Mouse (Mus musculus) limb, embryonic 10.5 days (tissue): ENCODE measurements around the gene Defb26. TPM values are rescaled to one million over a fixed set of nuclear protein-coding genes. Genes with fewer than 3 reads are reported as not detected.

Experiments used
- DNase-seq: peaks from one replicate; pipeline ENCODE4 v3.0.0-alpha.2; 2017; ENCODE audit warnings: low spot score
- H3K27ac ChIP-seq: fragments of 300-500 bp; sonication (generic); 2 replicates; pipeline ENCODE4 v1.5.1; 2016; ENCODE audit warnings: mild to moderate bottlenecking
- H3K27me3 ChIP-seq: fragments of 300-500 bp; sonication (generic); 2 replicates; pipeline ENCODE4 v1.6.1; 2016; ENCODE audit warnings: low read depth, mild to moderate bottlenecking; ENCODE audit not compliant: poor library complexity, severe bottlenecking
- H3K36me3 ChIP-seq: fragments of 300-500 bp; sonication (generic); 2 replicates; pipeline ENCODE4 v1.6.1; 2016; ENCODE audit warnings: mild to moderate bottlenecking, moderate library complexity
- H3K4me1 ChIP-seq: fragments of 300-500 bp; sonication (generic); 2 replicates; pipeline ENCODE4 v1.6.1; 2016
- H3K4me3 ChIP-seq: fragments of 300-500 bp; sonication (generic); 2 replicates; pipeline ENCODE4 v1.5.1; 2016; ENCODE audit warnings: mild to moderate bottlenecking, moderate library complexity
- H3K9me3 ChIP-seq: fragments of 300-500 bp; sonication (generic); replicated peaks from 2 replicates; pipeline ENCODE4 v1.6.1; 2016; ENCODE audit warnings: mild to moderate bottlenecking
- WGBS: fragments of 180-500 bp; shearing (Covaris S2); methylation state at CpG from one replicate; pipeline ENCODE4 v1.1.7; 2016; 5-methylcytosine and 5-hydroxymethylcytosine counted together
- polyA plus RNA-seq: library from polyadenylated mRNA; unstranded; fragments of >200 nt; fragmentation: Nextera tagmentation; extraction: Ambion mirVana; gene quantifications from 2 replicates; pipeline ENCODE4 v1.2.1, GENCODE M21; 2016

Gene Defb26
- polyA plus RNA-seq = not detected in 2 replicates

- Histone ChIP-seq H3K4me3 (no peak within 1 kb of the TSS), H3K27me3 (no peaks in the 10 kb centered on the region), H3K27ac (no peak within 1 kb of the TSS), H3K36me3 (no peaks in the 10 kb centered on the region), H3K4me1 (no peaks in the 10 kb centered on the region), H3K9me3 (no peaks in the 10 kb centered on the region)
- 85% methylated on average over 1 of the region's 1 CpGs for WGBS
- DNase-seq = no peak
These were observed at the start of gene Defb26 for GRCm38 (mm10) chr2:152511592-152511991. Gene Defb26, minus strand, starts transcription at chr2:152511692.

- 92% methylated on average over 7 of the region's 7 CpGs for WGBS
- Histone ChIP-seq H3K4me1 (peaks cover 7% of the 10 kb centered on the region), H3K9me3 (no peaks in the 10 kb centered on the region), H3K27me3 (no peaks in the 10 kb centered on the region), H3K4me3 (no peak overlapping the region), H3K36me3 (no peaks in the 10 kb centered on the region), H3K27ac (no peak overlapping the region)
- DNase-seq = no peak
These were observed 45.2 kb upstream of the Defb26 start for GRCm38 (mm10) chr2:152556655-152557054.

- Histone ChIP-seq H3K4me3 (0 out of 2 replicates have a peak overlapping the region, but pooled peaks have one; percentile 8), H3K27me3 (no peaks in the 10 kb centered on the region), H3K9me3 (no peaks in the 10 kb centered on the region), H3K27ac (no peak overlapping the region), H3K4me1 (peaks cover 7% of the 10 kb centered on the region), H3K36me3 (no peaks in the 10 kb centered on the region)
- 14% methylated on average over 16 of the region's 16 CpGs for WGBS
- DNase-seq = peak; percentile 74
These were observed 42.4 kb upstream of the Defb26 start for GRCm38 (mm10) chr2:152553774-152554423.

- Histone ChIP-seq H3K27ac (no peak overlapping the region), H3K36me3 (no peaks in the 10 kb centered on the region), H3K27me3 (no peaks in the 10 kb centered on the region), H3K9me3 (no peaks in the 10 kb centered on the region), H3K4me1 (no peaks in the 10 kb centered on the region), H3K4me3 (no peak overlapping the region)
- WGBS = 84% methylated on average over 5 of the region's 5 CpGs
- DNase-seq = no peak
These were observed 36.6 kb upstream of the Defb26 start for GRCm38 (mm10) chr2:152548124-152548523.

GRCm38 (mm10) chr2:152544691-152545090 is 33.2 kb upstream of the Defb26 start:
- no peaks in the 10 kb centered on the region for H3K27me3 ChIP-seq
- H3K27ac ChIP-seq = no peak overlapping the region
- H3K36me3 ChIP-seq = no peaks in the 10 kb centered on the region
- no peak overlapping the region for H3K4me3 ChIP-seq
- no peaks in the 10 kb centered on the region for H3K4me1 ChIP-seq
- WGBS = 21% methylated on average over 4 of the region's 4 CpGs
- DNase-seq = peak; percentile 43
- H3K9me3 ChIP-seq = no peaks in the 10 kb centered on the region

GRCm38 (mm10) chr2:152543478-152543877 is 32.0 kb upstream of the Defb26 start:
- no peak for DNase-seq
- Histone ChIP-seq H3K4me3 (no peak overlapping the region), H3K4me1 (no peaks in the 10 kb centered on the region), H3K9me3 (no peaks in the 10 kb centered on the region), H3K27ac (no peak overlapping the region), H3K27me3 (no peaks in the 10 kb centered on the region), H3K36me3 (no peaks in the 10 kb centered on the region)
- 81% methylated on average over 4 of the region's 4 CpGs for WGBS

- H3K9me3 ChIP-seq = no peaks in the 10 kb centered on the region
- 75% methylated on average over 2 of the region's 2 CpGs for WGBS
- no peaks in the 10 kb centered on the region for H3K36me3 ChIP-seq
- no peak for DNase-seq
- no peaks in the 10 kb centered on the region for H3K27me3 ChIP-seq
- no peak overlapping the region for H3K27ac ChIP-seq
- H3K4me1 ChIP-seq = no peaks in the 10 kb centered on the region
- no peak overlapping the region for H3K4me3 ChIP-seq
These were observed 31.4 kb upstream of the Defb26 start for GRCm38 (mm10) chr2:152542897-152543296.

GRCm38 (mm10) chr2:152541979-152542378 is 30.5 kb upstream of the Defb26 start:
- H3K27ac ChIP-seq = no peak overlapping the region
- H3K36me3 ChIP-seq = no peaks in the 10 kb centered on the region
- no peaks in the 10 kb centered on the region for H3K9me3 ChIP-seq
- H3K27me3 ChIP-seq = no peaks in the 10 kb centered on the region
- no peak overlapping the region for H3K4me3 ChIP-seq
- no peak for DNase-seq
- no peaks in the 10 kb centered on the region for H3K4me1 ChIP-seq
- WGBS = 82% methylated on average over 9 of the region's 9 CpGs

- no peaks in the 10 kb centered on the region for H3K27me3 ChIP-seq
- no peaks in the 10 kb centered on the region for H3K9me3 ChIP-seq
- no peaks in the 10 kb centered on the region for H3K4me1 ChIP-seq
- H3K36me3 ChIP-seq = no peaks in the 10 kb centered on the region
- DNase-seq = no peak
- H3K4me3 ChIP-seq = no peak within 1 kb of the TSS
- 60% methylated on average over 13 of the region's 13 CpGs for WGBS
- no peak within 1 kb of the TSS for H3K27ac ChIP-seq
These were observed 28.6 kb upstream of the Defb26 start, which contains the start of gene Defb29 for GRCm38 (mm10) chr2:152539944-152540710. Gene Defb29, minus strand, starts transcription at chr2:152540098.

GRCm38 (mm10) chr2:152517981-152518380 is 6.5 kb upstream of the Defb26 start, which contains the start of gene Defb28:
Gene Defb28, plus strand, starts transcription at chr2:152518255.
- Histone ChIP-seq H3K27ac (no peak within 1 kb of the TSS), H3K27me3 (no peaks in the 10 kb centered on the region), H3K4me1 (no peaks in the 10 kb centered on the region), H3K36me3 (no peaks in the 10 kb centered on the region), H3K9me3 (no peaks in the 10 kb centered on the region), H3K4me3 (no peak within 1 kb of the TSS)
- no peak for DNase-seq
- 81% methylated on average over 4 of the region's 4 CpGs for WGBS

- Histone ChIP-seq H3K36me3 (no peaks in the 10 kb centered on the region), H3K4me1 (no peaks in the 10 kb centered on the region), H3K27ac (no peak overlapping the region), H3K9me3 (no peaks in the 10 kb centered on the region), H3K27me3 (no peaks in the 10 kb centered on the region), H3K4me3 (no peak overlapping the region)
- no peak for DNase-seq
- WGBS = 83% methylated on average over 4 of the region's 4 CpGs
These were observed 4.6 kb upstream of the Defb26 start for GRCm38 (mm10) chr2:152516084-152516483.

- DNase-seq = no peak
- Histone ChIP-seq H3K4me1 (no peaks in the 10 kb centered on the region), H3K36me3 (no peaks in the 10 kb centered on the region), H3K4me3 (no peak overlapping the region), H3K27me3 (no peaks in the 10 kb centered on the region), H3K27ac (no peak overlapping the region), H3K9me3 (no peaks in the 10 kb centered on the region)
- 88% methylated on average over 2 of the region's 2 CpGs for WGBS
These were observed 7.5 kb downstream of the Defb26 start for GRCm38 (mm10) chr2:152503950-152504349.

- H3K27me3 ChIP-seq = no peaks in the 10 kb centered on the region
- H3K9me3 ChIP-seq = no peaks in the 10 kb centered on the region
- 85% methylated on average over 6 of the region's 6 CpGs for WGBS
- H3K4me3 ChIP-seq = no peak overlapping the region
- no peaks in the 10 kb centered on the region for H3K4me1 ChIP-seq
- no peaks in the 10 kb centered on the region for H3K36me3 ChIP-seq
- DNase-seq = no peak
- no peak overlapping the region for H3K27ac ChIP-seq
These were observed 10.6 kb downstream of the Defb26 start for GRCm38 (mm10) chr2:152500863-152501229.
